Mouse (Mus musculus): ENCODE measurements around the gene Hax1.

GRCm38 (mm10) chr3:89987822-89988221 lies 10.8 kb downstream of the Hax1 start:
- TF ChIP-seq CTCF (IDR thresholded peaks at IDR 0.05; ENCODE audit: low read depth, low read length): no peak
- TF ChIP-seq POLR2A (IDR thresholded peaks at IDR 0.05; ENCODE audit: insufficient read depth, low read length): no peak
